Mouse (Mus musculus): ENCODE results near the gene Cxcr4. TPM values are rescaled to one million over a fixed set of nuclear protein-coding genes. Genes with fewer than 3 reads are reported as not detected.
A peak's percentile ranks its signal among the peaks of the same experiment; 100 is the strongest.
"Not testable (repeated sequence)": the region's sequence is repeated elsewhere in the genome, so short reads cannot be mapped to it uniquely, and the experiment has no call there.

The Cxcr4 gene
- total RNA-seq, 2 experiments from 2014 or later, result 13.2 to 20.6 TPM

DNA sequence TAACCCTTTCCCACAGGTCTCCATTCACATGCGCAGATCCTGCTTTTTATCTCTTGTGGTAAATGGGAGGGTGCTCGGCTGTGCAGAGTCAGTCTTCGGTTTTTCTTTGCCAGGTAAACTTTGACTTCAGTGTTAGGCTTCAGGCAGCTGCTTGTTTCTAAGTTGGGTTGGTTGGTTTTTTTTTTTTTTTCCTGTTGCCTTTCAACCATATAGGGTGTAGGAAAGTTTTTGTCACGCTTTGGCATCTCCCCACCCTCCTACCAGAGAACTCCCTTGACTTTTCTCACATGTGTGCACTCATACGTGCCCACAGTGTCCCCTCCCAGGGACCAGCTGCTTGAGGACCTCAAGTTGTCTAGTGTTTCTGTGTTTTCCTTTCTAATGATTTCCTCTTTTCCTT lies 9.2 kb upstream of the Cxcr4 start:
- intact Hi-C loops (cut with DNase I), result no loop called here
- no peak for DNase-seq

DNA sequence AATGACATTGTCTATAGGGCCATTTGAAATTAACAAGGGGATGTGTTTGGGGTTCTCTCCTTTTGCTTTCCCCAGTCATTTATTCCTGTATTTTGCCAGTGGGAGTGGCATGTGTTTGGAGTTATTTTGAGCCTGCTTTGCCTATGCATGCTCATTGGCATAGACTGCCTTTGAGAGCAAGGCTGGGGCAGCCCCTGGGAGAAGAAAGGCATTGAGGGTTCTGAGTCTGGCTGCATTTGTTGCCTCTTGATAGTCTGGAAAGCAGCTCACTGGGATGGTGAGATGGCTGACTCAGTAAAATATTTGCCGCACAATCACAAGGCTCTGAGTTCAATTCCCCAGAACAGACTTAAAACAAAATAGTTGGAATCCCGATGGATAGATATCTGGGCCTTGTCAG lies 8.5 kb upstream of the Cxcr4 start:
- intact Hi-C loops (cut with DNase I), result no loop called here
- DNase-seq, result no peak

DNA sequence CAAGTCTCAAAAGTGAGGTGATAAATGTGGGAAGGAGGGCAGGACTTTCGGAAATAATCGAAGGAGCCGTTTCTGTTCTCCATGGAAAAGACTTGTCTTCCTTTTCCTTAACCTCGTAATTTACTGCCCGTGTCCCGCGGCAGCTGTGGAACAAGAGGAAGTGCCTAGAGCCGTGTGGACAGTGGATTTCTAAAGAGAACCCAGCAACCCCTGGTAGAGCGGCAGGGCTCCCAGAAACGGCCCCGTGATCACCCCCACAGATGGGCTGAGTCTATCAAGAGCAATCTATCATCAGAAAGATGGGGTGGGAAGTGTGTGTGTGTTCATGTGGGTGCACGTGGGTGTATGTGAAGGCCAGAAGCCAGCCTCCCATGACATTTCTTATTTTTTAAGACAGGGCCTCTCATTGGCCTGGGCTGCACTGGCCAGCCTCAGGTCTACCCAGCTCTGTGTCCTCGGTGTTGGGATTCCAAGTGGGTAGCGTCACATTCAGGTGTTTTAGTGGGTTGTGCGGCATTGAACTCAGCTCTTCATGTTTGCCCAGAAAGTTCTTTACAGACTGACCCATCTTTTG lies 5.2 kb upstream of the Cxcr4 start:
- intact Hi-C loops (cut with DNase I), result no loop called here

GRCm38 (mm10) chr1:128595528-128595927 lies 3.4 kb upstream of the Cxcr4 start:
- intact Hi-C loops (cut with DNase I), result no loop called here
- DNase-seq, result no peak

More for the DNA sequence above, 5.2 kb upstream of the Cxcr4 start:
- no peak for DNase-seq

DNA sequence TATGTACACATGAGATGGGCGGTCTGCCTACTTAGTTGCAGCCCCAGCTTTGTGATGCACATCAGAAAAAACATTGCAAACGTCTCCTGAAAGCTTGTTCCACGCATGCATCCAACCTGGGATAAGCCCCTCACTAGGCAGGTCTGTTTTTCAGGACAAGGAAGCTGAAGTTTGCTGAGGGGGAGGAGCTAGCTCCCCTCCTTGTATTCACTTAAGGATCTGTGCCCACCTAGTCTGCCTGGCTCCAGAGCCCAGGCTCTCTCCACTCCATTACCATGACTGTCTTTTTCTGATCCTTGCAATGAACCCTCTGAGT lies 3.0 kb upstream of the Cxcr4 start:
- intact Hi-C loops (cut with DNase I), result no loop called here
- DNase-seq, result no peak

- intact Hi-C loops (cut with DNase I), result loop anchor here (5.0 kb wide), 2 partner anchors 122 to 137 kb away; no protein-coding TSS in a partner anchor
- no peak for DNase-seq
Observed at GRCm38 (mm10) chr1:128594353-128595104, 2.4 kb upstream of the Cxcr4 start.

DNA sequence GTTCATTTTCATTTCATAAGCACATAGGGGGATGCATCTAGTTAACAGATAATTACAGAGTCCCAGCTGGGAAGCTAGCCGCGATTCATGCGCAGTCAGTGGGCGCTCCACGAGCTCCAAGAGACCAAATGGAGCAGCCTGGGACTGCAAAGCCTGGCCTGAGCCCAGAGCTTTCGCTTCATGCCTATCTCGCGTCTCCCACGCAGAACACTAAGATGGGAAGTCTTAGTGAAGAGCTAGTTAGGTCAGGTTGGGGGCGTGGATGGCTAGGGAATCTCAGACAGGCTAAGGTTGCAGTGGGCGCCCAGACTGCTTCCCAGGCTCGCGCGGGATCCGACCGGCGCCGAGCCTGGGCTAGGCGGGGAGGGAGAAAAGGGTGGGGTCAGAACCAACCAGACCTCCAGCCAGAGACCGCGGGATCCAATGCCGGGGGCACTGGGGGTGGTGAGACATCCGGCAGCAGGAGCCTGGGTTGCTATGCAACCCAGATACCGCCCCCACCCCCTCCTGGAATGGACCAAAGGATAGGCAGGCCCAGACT lies 938 bp upstream of the Cxcr4 start:
- intact Hi-C loops (cut with DNase I), result loop anchor here (1.0 to 5.0 kb wide), 4 partner anchors 121 to 231 kb away; partner anchors contain the start of gene Dars
- peak; percentile 51 to 58 for DNase-seq

DNA sequence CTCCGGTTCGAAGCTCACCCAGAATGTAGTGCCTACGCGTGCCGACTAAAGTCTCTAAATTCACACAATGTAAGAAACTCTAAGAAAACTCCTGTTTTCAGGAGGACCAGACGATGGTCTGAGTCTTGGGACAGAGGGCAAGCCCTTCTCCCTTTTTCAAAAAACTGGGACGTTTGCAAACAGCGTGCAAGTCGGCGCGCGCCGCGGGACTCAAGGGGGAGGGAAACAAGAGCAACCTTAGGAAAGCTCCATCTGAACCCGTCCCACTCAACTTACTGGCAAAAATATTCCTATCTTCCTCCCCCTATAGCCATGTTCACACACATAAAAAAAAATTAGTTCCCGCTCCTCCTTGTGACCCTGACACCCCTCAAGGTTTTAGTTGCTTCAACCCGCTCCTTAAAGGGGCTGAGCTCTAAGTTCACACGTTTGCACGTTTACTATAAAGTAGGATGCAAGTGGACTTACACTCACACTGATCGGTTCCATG lies 327 bp downstream of the Cxcr4 start:
- intact Hi-C loops (cut with DNase I), result loop anchor here (1.0 to 5.0 kb wide), 5 partner anchors 119 to 233 kb away; partner anchors contain the start of gene Dars
- DNase-seq, result no peak

DNA sequence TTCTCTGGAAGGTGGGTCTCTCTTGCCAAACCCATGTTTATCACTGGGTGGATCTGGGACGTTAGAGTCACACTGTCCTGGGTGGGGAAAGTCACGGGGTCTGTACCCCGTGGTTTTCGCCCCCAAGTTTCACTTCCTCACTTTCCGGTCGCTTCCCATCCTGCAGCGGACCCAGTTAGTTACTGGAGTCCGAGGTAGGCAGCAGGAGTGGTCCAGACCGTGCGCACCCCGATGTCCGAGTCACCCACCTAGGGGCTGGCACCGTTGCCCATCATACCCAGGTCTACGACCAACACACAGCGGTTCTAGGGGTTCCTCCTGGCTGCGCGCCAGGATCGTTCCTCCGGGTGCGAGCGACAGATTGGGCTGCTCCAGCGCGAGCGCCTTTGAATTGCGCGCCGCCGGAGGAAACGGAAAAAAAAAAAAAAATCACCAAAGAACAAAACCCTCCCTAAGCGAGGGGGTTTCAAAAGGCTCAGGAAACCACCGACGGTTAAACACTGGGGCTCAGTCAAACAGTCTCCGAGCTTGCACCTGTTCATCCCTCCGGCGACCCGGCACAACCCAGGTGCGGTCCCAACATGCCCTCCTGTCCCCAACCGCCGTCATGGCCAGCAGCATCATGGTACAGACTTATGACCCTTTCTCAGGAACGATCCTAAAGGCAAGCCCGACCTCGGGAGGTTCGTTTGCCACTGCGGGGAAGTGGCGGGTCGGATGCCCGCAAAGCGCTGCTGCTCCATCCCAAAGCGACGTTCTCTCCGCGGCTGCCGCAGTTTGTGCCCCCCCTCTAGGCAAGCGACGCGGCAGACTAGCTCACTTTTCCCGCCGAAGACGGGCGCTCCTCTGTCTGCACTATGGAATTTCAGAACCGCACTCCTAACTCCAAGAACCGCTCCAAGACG lies 1.0 kb downstream of the Cxcr4 start:
- intact Hi-C loops (cut with DNase I), result loop anchor here (2.0 to 5.0 kb wide), 3 partner anchors 119 to 218 kb away; no protein-coding TSS in a partner anchor
- peak; percentile 50 to 52 for DNase-seq

DNA sequence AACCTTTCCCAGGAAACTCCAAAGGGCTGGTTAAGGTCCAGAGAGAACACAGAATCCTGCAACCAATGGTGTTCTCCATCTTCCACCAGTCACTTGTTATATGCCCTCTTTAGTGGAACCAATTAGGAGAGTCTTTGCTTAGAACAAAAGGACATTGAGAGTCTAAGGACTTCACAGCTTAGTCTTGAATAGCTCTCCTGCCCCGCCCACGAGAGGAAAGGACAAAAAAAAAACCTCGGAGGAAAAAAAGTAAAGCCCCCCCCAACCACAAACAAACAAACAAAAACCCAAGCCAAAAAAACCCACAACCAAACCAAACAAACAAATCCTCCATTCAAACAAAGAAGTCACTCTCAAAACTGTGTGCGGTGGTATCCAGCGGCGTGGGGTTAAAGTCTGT lies 2.1 kb downstream of the Cxcr4 start:
- DNase-seq, result no peak
- intact Hi-C loops (cut with DNase I), result loop anchor here (2.0 to 5.0 kb wide), 3 partner anchors 118 to 217 kb away; no protein-coding TSS in a partner anchor

- no peak for DNase-seq
- intact Hi-C loops (cut with DNase I), result no loop called here
Observed at GRCm38 (mm10) chr1:128589488-128589887, 2.6 kb downstream of the Cxcr4 start.

- DNase-seq, result no peak
- intact Hi-C loops (cut with DNase I), result no loop called here
Observed at GRCm38 (mm10) chr1:128588337-128588736, 3.8 kb downstream of the Cxcr4 start.

GRCm38 (mm10) chr1:128586928-128587780 lies 4.9 kb downstream of the Cxcr4 start:
- intact Hi-C loops (cut with DNase I), result no loop called here
- no peak for DNase-seq

GRCm38 (mm10) chr1:128586162-128586927 lies 5.7 kb downstream of the Cxcr4 start:
- intact Hi-C loops (cut with DNase I), result no loop called here
- DNase-seq, result no peak

- DNase-seq, result peak in 1 of 2 experiments; percentile 20
- intact Hi-C loops (cut with DNase I), result no loop called here
Observed at GRCm38 (mm10) chr1:128585396-128586161, 6.5 kb downstream of the Cxcr4 start.

DNA sequence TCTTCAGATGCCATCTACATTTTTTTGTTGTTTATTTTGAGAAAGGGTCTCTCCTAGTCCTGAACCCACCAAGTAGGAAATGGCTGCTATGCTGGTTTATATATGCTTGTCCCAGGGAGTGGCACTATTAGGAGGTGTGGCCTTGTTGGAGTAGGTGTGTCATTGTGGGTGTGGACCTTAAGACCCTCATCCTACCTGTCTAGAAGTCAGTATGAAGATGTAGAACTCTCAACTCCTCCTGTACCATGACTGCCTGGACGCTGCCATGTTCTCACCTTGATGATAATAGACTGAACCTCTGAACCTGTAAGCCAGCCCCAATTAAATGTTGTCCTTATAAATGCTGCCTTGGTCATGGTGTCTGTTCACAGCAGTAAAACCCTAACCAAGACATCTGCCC lies 7.4 kb downstream of the Cxcr4 start:
- intact Hi-C loops (cut with DNase I); DNase-seq: not testable (repeated sequence)

- intact Hi-C loops (cut with DNase I), result no loop called here
- DNase-seq, result no peak
Observed at GRCm38 (mm10) chr1:128583279-128583872, 8.7 kb downstream of the Cxcr4 start.

DNA sequence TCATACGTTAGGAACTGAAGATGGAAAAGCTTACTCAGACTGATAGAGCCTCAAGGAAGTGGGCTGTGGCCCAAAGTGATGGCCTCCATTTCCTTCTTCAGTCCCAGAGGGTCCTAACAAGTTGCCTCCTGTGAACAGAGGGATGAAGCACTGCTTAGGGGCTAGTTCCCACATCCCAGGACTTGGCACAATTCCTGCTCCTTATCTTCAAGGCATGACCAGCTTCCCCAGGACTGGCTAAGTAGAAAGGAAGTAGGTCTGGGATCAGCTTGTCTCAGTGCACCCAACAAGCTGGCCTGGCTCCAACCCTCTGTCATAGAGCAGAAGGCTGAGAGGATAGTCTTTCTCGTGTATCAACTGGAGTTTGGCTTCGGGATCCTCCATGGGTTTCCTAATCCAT lies 11.8 kb downstream of the Cxcr4 start:
- intact Hi-C loops (cut with DNase I), result no loop called here
- no peak for DNase-seq
